Mouse (Mus musculus) myocyte (in vitro differentiated cells): ENCODE measurements around the gene Ripk1. TPM values are rescaled to one million over a fixed set of nuclear protein-coding genes. Genes with fewer than 3 reads are reported as not detected.
A peak's percentile ranks its signal among the peaks of the same experiment; 100 is the strongest.

ENCODE experiments used
- H3K27me3 ChIP-seq: one replicate; pipeline ENCODE4 v1.6.1; 2011; ENCODE audit not compliant: control insufficient read depth, insufficient read depth, insufficient read length
- H3K36me3 ChIP-seq: one replicate; pipeline ENCODE4 v1.6.1; 2011; ENCODE audit not compliant: control insufficient read depth, insufficient read depth
- H3K4me2 ChIP-seq: one replicate; pipeline ENCODE4 v1.6.1; 2011; ENCODE audit warnings: low read depth, control low read depth
- H3K4me3 ChIP-seq: one replicate; pipeline ENCODE4 v1.5.1; 2011; ENCODE audit warnings: mild to moderate bottlenecking, control low read depth, moderate library complexity
- H3K79me2 ChIP-seq: one replicate; pipeline ENCODE4 v1.6.1; 2011; ENCODE audit not compliant: control insufficient read depth, insufficient read depth
- H3ac ChIP-seq: one replicate; pipeline ENCODE4 v1.6.1; 2011; ENCODE audit not compliant: control insufficient read depth, insufficient read length
- CEBPB ChIP-seq: IDR thresholded peaks from 2 replicates; pipeline ENCODE4 v1.6.1; 2011; ENCODE audit warnings: mild to moderate bottlenecking, moderate library complexity; ENCODE audit not compliant: poor library complexity, insufficient read depth, severe bottlenecking
- E2F4 ChIP-seq: IDR thresholded peaks from one replicate; pipeline ENCODE4 v1.6.1; 2011; ENCODE audit warnings: mild to moderate bottlenecking, control low read depth, moderate library complexity; ENCODE audit not compliant: insufficient read depth
- MAX ChIP-seq: IDR thresholded peaks from one replicate; pipeline ENCODE4 v1.6.1; 2011; ENCODE audit warnings: low read depth, mild to moderate bottlenecking, control low read depth
- MYOD1 ChIP-seq, 3 experiments: IDR thresholded peaks; one replicate each; pipeline ENCODE4 v1.6.1; 2011; ENCODE audit warnings: control low read depth in 2 of 3, low read depth in 2 of 3, mild to moderate bottlenecking in 2 of 3, moderate library complexity in 1 of 3; ENCODE audit not compliant: insufficient read length in 2 of 3, control insufficient read depth in 1 of 3
- MYOG ChIP-seq, 3 experiments: IDR thresholded peaks; one replicate each; pipeline ENCODE4 v1.6.1; 2011; ENCODE audit warnings: control low read depth in 2 of 3, low read depth in 2 of 3, mild to moderate bottlenecking in 2 of 3; ENCODE audit not compliant: insufficient read length in 2 of 3, control insufficient read depth in 1 of 3, insufficient read depth in 1 of 3
- POLR2A ChIP-seq: IDR thresholded peaks from one replicate; pipeline ENCODE4 v1.6.1; 2011; ENCODE audit warnings: low read depth, mild to moderate bottlenecking, control low read depth, moderate library complexity; ENCODE audit not compliant: insufficient read length
- POLR2AphosphoS2 ChIP-seq: IDR thresholded peaks from one replicate; pipeline ENCODE4 v1.6.1; 2011; ENCODE audit warnings: low read depth, control low read depth; ENCODE audit not compliant: insufficient read length
- REST ChIP-seq: IDR thresholded peaks from one replicate; pipeline ENCODE4 v1.6.1; 2011; ENCODE audit warnings: mild to moderate bottlenecking, control low read depth, moderate library complexity; ENCODE audit not compliant: insufficient read depth, insufficient read length
- SRF ChIP-seq: IDR thresholded peaks from one replicate; pipeline ENCODE4 v1.6.1; 2011; ENCODE audit warnings: low read depth; ENCODE audit not compliant: control insufficient read depth, insufficient read length
- TCF12 ChIP-seq: IDR thresholded peaks from one replicate; pipeline ENCODE4 v1.6.1; 2011; ENCODE audit warnings: mild to moderate bottlenecking, control low read depth; ENCODE audit not compliant: poor library complexity, insufficient read depth, severe bottlenecking
- TCF3 ChIP-seq: IDR thresholded peaks from one replicate; pipeline ENCODE4 v1.6.1; 2011; ENCODE audit warnings: low read depth, control low read depth; ENCODE audit not compliant: insufficient read length
- USF1 ChIP-seq: IDR thresholded peaks from one replicate; pipeline ENCODE4 v1.6.1; 2011; ENCODE audit warnings: low read depth, mild to moderate bottlenecking, control low read depth, moderate library complexity
- polyA plus RNA-seq: library from polyadenylated mRNA; unstranded; fragments of >200 nt; fragmentation: generic; extraction: Trizol; gene quantifications from one replicate; pipeline ENCODE4 v1.2.1, GENCODE M21; 2012; ENCODE audit warnings: missing spikeins

Gene Ripk1
- polyA plus RNA-seq: 6.5 TPM

DNA sequence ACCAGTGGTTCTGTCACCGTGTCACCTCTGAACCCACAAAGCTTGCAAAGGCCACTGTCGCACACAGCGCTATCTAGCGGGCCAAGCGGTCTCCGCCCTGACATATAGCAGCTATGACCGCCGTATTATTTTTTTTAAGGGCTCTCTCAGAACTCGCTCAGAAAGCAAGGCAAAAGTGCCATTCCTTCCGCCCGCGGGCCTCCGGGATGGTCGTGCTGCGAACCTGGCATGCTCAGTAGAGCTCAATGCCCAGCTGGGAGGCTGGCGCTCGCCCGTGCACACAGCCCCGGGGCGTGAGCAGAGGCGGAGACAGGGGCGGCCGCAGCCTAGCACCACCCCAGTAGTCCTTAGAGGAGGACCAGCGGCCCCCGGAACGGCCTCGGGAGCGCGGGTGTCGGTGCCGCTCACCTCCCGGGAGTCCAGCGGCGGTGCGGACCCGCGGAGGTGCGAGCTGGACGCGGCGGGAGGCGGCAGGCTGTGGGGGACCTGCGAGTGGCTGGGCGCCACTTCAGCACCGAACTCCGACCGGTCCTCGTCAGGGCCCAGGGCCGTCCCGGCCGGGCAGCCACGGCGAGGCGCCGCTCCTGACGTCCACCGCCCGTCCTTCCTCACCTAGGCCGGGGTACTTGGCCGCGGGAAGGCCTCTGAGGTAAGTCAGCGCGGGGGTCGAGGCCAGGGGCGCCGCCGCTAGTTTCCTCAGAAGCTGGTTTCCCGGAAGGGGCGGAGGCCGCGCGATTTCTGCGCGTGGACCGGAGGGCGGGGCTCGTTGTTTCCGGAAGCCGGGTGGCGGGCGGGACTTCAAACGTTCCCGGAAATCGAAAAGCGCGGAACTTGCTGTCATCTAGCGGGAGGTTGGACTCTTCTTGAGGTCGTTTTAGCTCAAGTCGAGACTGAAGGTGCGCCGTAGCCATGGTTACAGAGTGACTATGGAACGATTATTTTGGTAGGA is at the start of gene Ripk1, which contains the start of gene Serpinb6a:
TSS of gene Ripk1 (plus strand) at position 306 of the 949 bp plus-strand sequence.
TSS of gene Serpinb6a (minus strand) at position 737 of the 949 bp plus-strand sequence.
- TF ChIP-seq USF1: no peak
- TF ChIP-seq POLR2AphosphoS2: peak; percentile 80
- peak; percentile 78 for TF ChIP-seq POLR2A
- peak; percentile 82 for TF ChIP-seq E2F4
- H3K79me2 ChIP-seq: peaks cover 47% of the 10 kb centered on the region
- H3K4me3 ChIP-seq: peak within 1 kb of the TSS; percentile 63
- peak within 1 kb of the TSS; percentile 80 for H3ac ChIP-seq
- no peaks in the 10 kb centered on the region for H3K36me3 ChIP-seq
- peak within 1 kb of the TSS; percentile 98 for H3K4me2 ChIP-seq
- H3K27me3 ChIP-seq: no peaks in the 10 kb centered on the region

- H3K79me2 ChIP-seq: no peaks in the 10 kb centered on the region
- TF ChIP-seq POLR2AphosphoS2: no peak
- TF ChIP-seq TCF12: no peak
- no peak for TF ChIP-seq SRF
- TF ChIP-seq TCF3: no peak
- no peak for TF ChIP-seq MYOG (IDR thresholded peaks at IDR 0.05; ENCODE audit: control insufficient read depth in 1 of 3, insufficient read depth in 1 of 3, insufficient read length in 2 of 3, low read depth in 2 of 3)
- no peak for TF ChIP-seq MAX
- no peak for TF ChIP-seq REST
- no peak for TF ChIP-seq USF1
- no peak for TF ChIP-seq CEBPB
- no peak for TF ChIP-seq POLR2A
- TF ChIP-seq MYOD1 (IDR thresholded peaks at IDR 0.05; ENCODE audit: control insufficient read depth in 1 of 3, insufficient read length in 2 of 3, low read depth in 2 of 3): no peak
- TF ChIP-seq E2F4: no peak
- H3K27me3 ChIP-seq: no peaks in the 10 kb centered on the region
- H3K4me3 ChIP-seq: no peak overlapping the region
- H3ac ChIP-seq: no peak overlapping the region
- H3K4me2 ChIP-seq: no peak overlapping the region
- H3K36me3 ChIP-seq: no peaks in the 10 kb centered on the region
Observed at GRCm38 (mm10) chr13:33952947-33953346, 49.2 kb upstream of the Ripk1 start.

DNA sequence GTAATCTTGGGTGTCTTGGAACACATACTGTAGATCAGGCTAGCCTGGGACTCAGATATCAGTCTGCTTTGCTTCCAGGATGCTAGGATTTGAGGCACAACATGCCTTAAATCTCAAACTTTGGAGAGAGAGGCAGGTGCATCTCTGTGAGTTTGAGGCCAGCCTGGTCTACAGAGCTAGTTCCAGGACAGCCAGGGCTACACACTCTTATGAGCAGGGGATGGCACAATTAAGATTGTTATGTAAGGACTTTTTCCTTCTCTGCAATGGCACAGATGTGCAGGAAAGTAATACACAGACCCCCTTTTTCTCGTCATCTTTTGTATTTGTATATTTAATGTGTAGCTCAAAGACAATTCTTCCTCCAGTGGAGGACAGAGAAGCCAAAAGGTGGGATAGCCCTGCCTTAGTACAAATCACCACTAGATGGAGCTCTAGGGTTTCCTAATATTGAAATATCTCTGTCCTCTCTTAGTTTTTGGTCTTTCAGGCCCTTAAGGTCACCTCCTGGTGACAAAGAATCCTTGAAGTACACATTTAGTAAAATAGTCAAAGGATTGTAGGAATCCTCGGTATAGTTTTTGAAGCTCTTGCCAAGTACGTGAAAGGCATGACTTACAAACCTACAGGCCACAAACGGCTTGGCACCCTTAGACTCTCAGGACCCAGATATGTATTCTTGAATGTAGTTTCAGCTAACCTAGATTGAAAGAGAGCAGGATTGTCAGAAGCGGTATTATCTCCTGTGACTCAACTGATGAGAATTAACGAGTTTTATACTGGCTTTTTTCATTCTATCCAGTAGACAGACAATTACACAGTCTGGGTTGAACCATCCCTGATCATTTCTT is 45.4 kb upstream of the Ripk1 start:
- TF ChIP-seq MYOG (IDR thresholded peaks at IDR 0.05; ENCODE audit: control insufficient read depth in 1 of 3, insufficient read depth in 1 of 3, insufficient read length in 2 of 3, low read depth in 2 of 3): no peak
- TF ChIP-seq TCF3: no peak
- TF ChIP-seq SRF: no peak
- TF ChIP-seq CEBPB: no peak
- TF ChIP-seq REST: no peak
- no peak for TF ChIP-seq TCF12
- no peak for TF ChIP-seq POLR2AphosphoS2
- no peak for TF ChIP-seq MYOD1 (IDR thresholded peaks at IDR 0.05; ENCODE audit: control insufficient read depth in 1 of 3, insufficient read length in 2 of 3, low read depth in 2 of 3)
- no peak for TF ChIP-seq E2F4
- no peak for TF ChIP-seq POLR2A
- TF ChIP-seq MAX: no peak
- no peak for TF ChIP-seq USF1
- Histone ChIP-seq H3ac (no peak overlapping the region), H3K27me3 (no peaks in the 10 kb centered on the region), H3K4me3 (no peak overlapping the region), H3K4me2 (no peak overlapping the region), H3K79me2 (no peaks in the 10 kb centered on the region), H3K36me3 (no peaks in the 10 kb centered on the region)

GRCm38 (mm10) chr13:33959771-33960170 is 42.4 kb upstream of the Ripk1 start:
- TF ChIP-seq MYOD1 (IDR thresholded peaks at IDR 0.05; ENCODE audit: control insufficient read depth in 1 of 3, insufficient read length in 2 of 3, low read depth in 2 of 3): no peak
- TF ChIP-seq MYOG (IDR thresholded peaks at IDR 0.05; ENCODE audit: control insufficient read depth in 1 of 3, insufficient read depth in 1 of 3, insufficient read length in 2 of 3, low read depth in 2 of 3): no peak
- no peak for TF ChIP-seq TCF3
- no peaks in the 10 kb centered on the region for H3K79me2 ChIP-seq

More at GRCm38 (mm10) chr13:33959771-33960170, 42.4 kb upstream of the Ripk1 start:
- H3ac ChIP-seq: no peak overlapping the region
- H3K4me3 ChIP-seq: no peak overlapping the region
- no peaks in the 10 kb centered on the region for H3K27me3 ChIP-seq
- H3K36me3 ChIP-seq: no peaks in the 10 kb centered on the region
- H3K4me2 ChIP-seq: no peak overlapping the region
